Comparison of ENCODE assay signal across 9 mouse cellular contexts in genomic region chr8:117280488-117280887, GRCm38 (mm10). TPM values are rescaled to one million over a fixed set of nuclear protein-coding genes. Genes with fewer than 3 reads are reported as not detected.
DNase-seq lines count a peak whose midpoint lies in the region; ATAC-seq and TF ChIP-seq lines count a peak whose summit lies in the region.
"Had no signal": no experiment of that assay in that cellular context is flagged by ENCODE, and none has a peak within 500 bp of the region (broad histone marks: within the 10 kb centered on the region; RNA-seq: fewer than 3 reads in every experiment).

No protein-coding gene starts in this region.

- 31% methylated on average over 7 of the region's 7 CpGs for WGBS in lung, adult 2 months

- no peak for TF ChIP-seq POLR2A in lung, adult 2 months (IDR thresholded peaks at IDR 0.05; ENCODE audit: borderline replicate concordance, extremely low read depth, low read depth, low read length)

- no peak overlapping the region for H3K27ac ChIP-seq in left cerebral cortex, adult 2 months
- H3K27ac ChIP-seq: hindbrain, embryonic 15.5 days had no signal

- H3K4me3 ChIP-seq in lung, adult 2 months (replicated peaks; ENCODE audit: extremely low read depth, low read depth, low read length): no peak overlapping the region
- H3K4me3 ChIP-seq in left cerebral cortex, adult 2 months: no peak overlapping the region
- H3K4me3 ChIP-seq: hindbrain, embryonic 15.5 days had no signal

- peak; percentile 65 for ATAC-seq in granulocyte monocyte progenitor cell, adult 5-6 weeks (replicated peaks; ENCODE audit: poor library complexity, severe bottlenecking)

- DNase-seq in urinary bladder, adult 18-20 months (ENCODE audit: low spot score in 2 of 2): peak; percentile 48
- no peak for DNase-seq in urinary bladder, postnatal 25 days (ENCODE audit: low spot score)
- peak; percentile 51 for DNase-seq in lung, adult 2 months
- DNase-seq in left cerebral cortex, adult 8-10 months (ENCODE audit: low spot score in 2 of 2): no peak
- DNase-seq in cerebellum, adult 11-12 months: no peak
- no peak for DNase-seq in left cerebral cortex, adult 2 months (ENCODE audit: extremely low spot score in 1 of 2, low spot score in 2 of 2)
- DNase-seq: thymus, adult 2 months had no signal

- intact Hi-C loops in left cerebral cortex, adult 2 months (cut with DNase I): no loop called here

- peaks cover 24% of the 10 kb centered on the region for H3K4me1 ChIP-seq in lung, adult 2 months (ENCODE audit: control insufficient read depth, insufficient read depth, low read length)

- TF ChIP-seq CTCF in lung, adult 2 months (IDR thresholded peaks at IDR 0.05; ENCODE audit: insufficient read depth, low read length): no peak
- TF ChIP-seq CTCF in left cerebral cortex, adult 2 months (IDR thresholded peaks at IDR 0.05): no peak

RNA-seq across cellular contexts. Expression of gene Cmip, which starts 23.6 kb away (rescaled TPM):
- total RNA-seq in granulocyte monocyte progenitor cell, adult 5-6 weeks (2014; fragmentation: Nextera tagmentation): 30.7 and 49.5 TPM in 2 replicates
- total RNA-seq in granulocyte monocyte progenitor cell, adult 5-6 weeks (2017): 6.0 and 11.8 TPM in 2 replicates
- polyA plus RNA-seq in lung, adult 2 months (2012; rRNA removed): 53.1 and 62.3 TPM in 2 replicates
- 100 to 1,000 TPM; 268 to 292 (median 275) TPM for total RNA-seq in left cerebral cortex, adult 8-10 months (2022)
- 100 to 1,000 TPM; 339 to 342 TPM for total RNA-seq in left cerebral cortex, adult 2 months (2021)

Comparison
In these comparisons a context has a peak if more than half of its experiments do, and no peak if none do; other contexts are left out.
1. DNase-seq: peak in urinary bladder, adult 18-20 months (2 of 2) and lung, adult 2 months (single experiment); none in urinary bladder, postnatal 25 days (single experiment), left cerebral cortex, adult 8-10 months (0 of 2), cerebellum, adult 11-12 months (single experiment) and left cerebral cortex, adult 2 months (0 of 2).
2. RNA of gene Cmip, which starts 23.6 kb away (total RNA-seq): 339 to 342 TPM in left cerebral cortex, adult 2 months and 268 to 292 TPM in left cerebral cortex, adult 8-10 months; 6.0 to 49.5 TPM in granulocyte monocyte progenitor cell, adult 5-6 weeks; every median in the first group is over 4 times any median in the second.